ENCODE assay signal across 7 mouse cellular contexts in the genomic region with DNA sequence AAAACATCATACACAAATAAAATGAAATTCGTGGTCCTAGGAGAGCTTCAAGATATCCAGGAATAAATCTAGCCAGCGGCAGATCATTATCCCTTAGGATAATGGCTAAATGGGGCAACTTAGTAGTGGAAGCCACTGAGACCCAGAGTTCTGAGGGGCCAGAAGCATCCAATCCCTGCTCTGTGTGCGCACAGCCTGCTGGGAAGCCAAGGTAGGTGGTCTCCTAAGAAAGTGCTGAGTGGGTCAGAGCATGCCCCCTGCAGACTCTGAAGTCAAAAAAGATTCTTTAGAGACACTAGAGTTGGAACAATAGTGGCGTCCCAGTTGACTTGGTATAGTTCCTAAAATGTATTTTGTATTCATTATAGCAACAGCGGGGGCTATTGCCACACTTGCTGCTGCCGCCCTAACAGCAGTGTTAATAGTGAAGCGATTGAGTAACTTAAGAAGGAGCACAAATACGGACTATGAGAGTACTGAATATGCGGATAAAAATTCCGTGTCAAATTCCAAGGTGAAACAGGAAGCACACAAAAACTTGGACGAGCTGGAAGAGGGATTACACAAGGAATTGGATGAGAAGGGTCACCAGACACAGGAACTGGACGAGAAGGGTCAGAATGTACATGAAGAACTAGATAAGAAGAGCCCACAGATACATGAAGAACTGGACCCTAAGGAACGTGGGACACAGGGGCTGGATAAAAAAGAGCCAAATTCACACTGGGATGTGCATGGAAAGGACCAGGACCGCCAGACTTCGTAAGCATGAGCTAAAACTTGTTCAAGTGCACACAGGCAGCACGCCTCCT. TPM values are rescaled to one million over a fixed set of nuclear protein-coding genes. Genes with fewer than 3 reads are reported as not detected.
DNase-seq lines count a peak whose midpoint lies in the region; ATAC-seq and TF ChIP-seq lines count a peak whose summit lies in the region.

A gene (plus strand): TSS at position 472 of the 812 bp plus-strand sequence.

- WGBS in heart, embryonic 14.5 days, result 25% methylated on average over 16 of the region's 16 CpGs
- 21% methylated on average over 16 of the region's 16 CpGs for WGBS in midbrain, embryonic 10.5 days

- H3K27ac ChIP-seq in cortical plate, adult 2 months (ENCODE audit: insufficient read depth, low read length), result peak within 1 kb of the TSS; percentile 86
- H3K27ac ChIP-seq in heart, embryonic 14.5 days (replicated peaks in 1 of 2; ENCODE audit: control insufficient read depth in 1 of 2, insufficient read depth in 1 of 2, low read depth in 2 of 2, low read length in 2 of 2), result peak within 1 kb of the TSS; percentile 47 to 67
- H3K27ac ChIP-seq in midbrain, embryonic 10.5 days (replicated peaks), result peak within 1 kb of the TSS; percentile 95

- H3K4me2 ChIP-seq in heart, embryonic 14.5 days (ENCODE audit: low read length), result peak within 1 kb of the TSS; percentile 87

- H3K27me3 ChIP-seq in heart, embryonic 14.5 days (ENCODE audit: control insufficient read depth, insufficient read depth, low read length), result no peaks in the 10 kb centered on the region
- H3K27me3 ChIP-seq in midbrain, embryonic 10.5 days (ENCODE audit: low read depth, poor library complexity, severe bottlenecking), result no peaks in the 10 kb centered on the region

- H3K36me3 ChIP-seq in heart, embryonic 14.5 days (ENCODE audit: control insufficient read depth, insufficient read depth, low read length), result no peaks in the 10 kb centered on the region
- H3K36me3 ChIP-seq in midbrain, embryonic 10.5 days, result no peaks in the 10 kb centered on the region

- peaks cover 2% of the 10 kb centered on the region; the same call in 1 of the 2 replicates for H3K4me1 ChIP-seq in cortical plate, adult 2 months (ENCODE audit: control insufficient read depth, insufficient read depth, low read length)
- H3K4me1 ChIP-seq in heart, embryonic 14.5 days (ENCODE audit: control insufficient read depth in 2 of 2, insufficient read depth in 2 of 2, low read length in 2 of 2), result peaks cover 0 to 13% of the 10 kb centered on the region in 2 experiments; a peak in 1 of 4 replicates
- H3K4me1 ChIP-seq in midbrain, embryonic 10.5 days, result peaks cover 24% of the 10 kb centered on the region

- no peaks in the 10 kb centered on the region for H3K9me3 ChIP-seq in heart, embryonic 14.5 days (ENCODE audit: control insufficient read depth, low read length)
- H3K9me3 ChIP-seq in midbrain, embryonic 10.5 days (replicated peaks), result no peaks in the 10 kb centered on the region

- TF ChIP-seq CTCF in cortical plate, adult 2 months (IDR thresholded peaks at IDR 0.05; ENCODE audit: extremely low read depth, insufficient read depth, low read length), result no peak

- H3K4me3 ChIP-seq in cortical plate, adult 2 months (ENCODE audit: insufficient read depth, low read length), result peak within 1 kb of the TSS; percentile 93
- peak within 1 kb of the TSS; percentile 77 to 91 for H3K4me3 ChIP-seq in heart, embryonic 14.5 days (ENCODE audit: control insufficient read depth in 1 of 2, insufficient read depth in 1 of 2, low read depth in 1 of 2, low read length in 2 of 2)
- peak within 1 kb of the TSS; percentile 92 for H3K4me3 ChIP-seq in midbrain, embryonic 10.5 days

- no peak for DNase-seq in thymus, postnatal 0 days (ENCODE audit: low spot score)
- no peak for DNase-seq in thymus, postnatal 36 days
- no peak for DNase-seq in left cerebral cortex, postnatal 14 days (ENCODE audit: low spot score in 2 of 2)
- peak; percentile 27 for DNase-seq in midbrain, embryonic 10.5 days (ENCODE audit: low spot score)
- no peak for DNase-seq in right cerebral cortex, postnatal 36 days (ENCODE audit: low spot score in 2 of 2)

- no peak for TF ChIP-seq POLR2A in cortical plate, adult 2 months (IDR thresholded peaks at IDR 0.05; ENCODE audit: extremely low read depth, insufficient read depth, low read length)

- intact Hi-C loops in left cerebral cortex, postnatal 14 days (cut with DNase I), result loop anchor here (10.0 kb wide), 1 partner anchor 1859 kb away; a partner anchor contains a TSS

- H3K9ac ChIP-seq in heart, embryonic 14.5 days (ENCODE audit: low read length), result peak within 1 kb of the TSS; percentile 79

- ATAC-seq in heart, embryonic 14.5 days (ENCODE audit: insufficient number of reproducible peaks, insufficient read depth, low FRiP score, low read depth), result no peak

RNA-seq across cellular contexts. Expression of the gene that starts here (rescaled TPM):
- 22.8 and 25.9 TPM in 2 replicates for polyA plus RNA-seq in thymus, postnatal 0 days (2015; fragmentation: Nextera tagmentation; extraction: Ambion mirVana)
- polyA plus RNA-seq in cortical plate, adult 2 months (2012; rRNA removed), result 41.4 and 44.4 TPM in 2 replicates
- polyA plus RNA-seq in heart, embryonic 14.5 days (2014; fragmentation: Nextera tagmentation; extraction: Ambion mirVana), result 34.2 and 35.5 TPM in 2 replicates
- total RNA-seq in left cerebral cortex, postnatal 14 days (2021), result 100 to 1,000 TPM; 123 to 124 TPM
- polyA plus RNA-seq in midbrain, embryonic 10.5 days (2016; fragmentation: Nextera tagmentation; extraction: Ambion mirVana), result 55.1 and 56.1 TPM in 2 replicates
